Mouse (Mus musculus) embryonic facial prominence, embryonic 14.5 days (tissue): ENCODE measurements around the gene Dynlrb1. TPM values are rescaled to one million over a fixed set of nuclear protein-coding genes. Genes with fewer than 3 reads are reported as not detected.

Source experiments
- ATAC-seq: fragments of 200-750 bp; cut with Nextera tagmentation; 2 replicates; pipeline ENCODE4 v1.8.0; 2017; ENCODE audit warnings: low read depth, moderate number of reproducible peaks, moderate TSS enrichment
- DNase-seq: peaks from one replicate; pipeline ENCODE4 v3.0.0-alpha.2; 2015; ENCODE audit warnings: low spot score
- H3K27ac ChIP-seq: fragments of 300-500 bp; sonication (generic); replicated peaks from 2 replicates; pipeline ENCODE4 v1.5.1; 2014; ENCODE audit warnings: low read depth, mild to moderate bottlenecking, low read length, moderate library complexity
- H3K27me3 ChIP-seq: fragments of 300-500 bp; sonication (generic); replicated peaks from 2 replicates; pipeline ENCODE4 v1.6.1; 2014; ENCODE audit warnings: low read length; ENCODE audit not compliant: control insufficient read depth, insufficient read depth
- H3K36me3 ChIP-seq: fragments of 300-500 bp; sonication (generic); 2 replicates; pipeline ENCODE4 v1.6.1; 2014; ENCODE audit warnings: low read length, mixed read lengths; ENCODE audit not compliant: control insufficient read depth, insufficient read depth
- H3K4me1 ChIP-seq: fragments of 300-500 bp; sonication (generic); 2 replicates; pipeline ENCODE4 v1.6.1; 2014; ENCODE audit warnings: antibody characterized with exemption, low read length; ENCODE audit not compliant: control insufficient read depth, insufficient read depth
- H3K4me2 ChIP-seq: fragments of 300-500 bp; sonication (generic); 2 replicates; pipeline ENCODE4 v1.6.1; 2014; ENCODE audit warnings: low read depth, mild to moderate bottlenecking, low read length, moderate library complexity, mixed read lengths
- H3K4me3 ChIP-seq: fragments of 300-500 bp; sonication (generic); 2 replicates; pipeline ENCODE4 v1.5.1; 2014; ENCODE audit warnings: low read depth, mild to moderate bottlenecking, low read length
- H3K9ac ChIP-seq: fragments of 300-500 bp; sonication (generic); 2 replicates; pipeline ENCODE4 v1.6.1; 2014; ENCODE audit warnings: low read depth, mild to moderate bottlenecking, low read length, moderate library complexity, mixed read lengths
- H3K9me3 ChIP-seq: fragments of 300-500 bp; sonication (generic); 2 replicates; pipeline ENCODE4 v1.6.1; 2016; ENCODE audit warnings: low read length; ENCODE audit not compliant: control insufficient read depth
- WGBS: fragments of 180-500 bp; shearing (Covaris S2); extraction: QIAGEN DNeasy Blood & Tissue Kit; methylation state at CpG from one replicate; pipeline ENCODE4 v1.1.7; 2014; 5-methylcytosine and 5-hydroxymethylcytosine counted together
- polyA plus RNA-seq: library from polyadenylated mRNA; unstranded; fragments of >200 nt; fragmentation: Nextera tagmentation; extraction: Ambion mirVana; gene quantifications from 2 replicates; pipeline ENCODE4 v1.2.1, GENCODE M21; 2014

Dynlrb1 gene
- polyA plus RNA-seq, 1 experiment from 2014 or later, result 453 TPM

GRCm38 (mm10) chr2:155287456-155288250 is 51.3 kb downstream of the Dynlrb1 start:
- Histone ChIP-seq H3K9me3 (no peaks in the 10 kb centered on the region), H3K27ac (no peak overlapping the region), H3K27me3 (no peaks in the 10 kb centered on the region), H3K9ac (no peak overlapping the region), H3K4me1 (no peaks in the 10 kb centered on the region), H3K4me3 (no peak overlapping the region), H3K4me2 (no peak overlapping the region), H3K36me3 (peaks cover 40% of the 10 kb centered on the region)
- 84% methylated on average over 4 of the region's 4 CpGs for WGBS
- ATAC-seq (no peak), DNase-seq (no peak)

DNA sequence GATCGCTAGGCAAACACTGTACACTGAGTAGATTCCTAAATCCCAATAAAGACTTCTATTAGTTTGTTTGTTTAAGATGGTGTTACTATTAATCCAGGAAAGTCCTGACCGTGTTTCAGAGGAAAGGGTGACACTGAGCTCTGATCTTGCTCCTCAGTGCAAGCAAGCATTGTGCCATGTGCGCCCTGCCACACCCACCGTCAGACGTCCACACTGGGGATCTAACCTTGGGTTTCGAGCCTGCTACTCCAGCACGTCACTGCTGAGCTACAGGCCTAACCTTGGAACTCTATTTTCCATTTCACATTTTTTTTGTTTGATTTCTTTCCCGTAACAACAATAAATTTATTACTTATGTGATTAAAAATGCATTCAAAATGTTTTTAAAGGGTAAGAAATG is 53.7 kb downstream of the Dynlrb1 start:
- H3K4me2 ChIP-seq, result no peak overlapping the region
- WGBS, result 89% methylated on average over 8 of the region's 8 CpGs
- no peak overlapping the region for H3K27ac ChIP-seq
- no peak overlapping the region for H3K9ac ChIP-seq
- DNase-seq, result no peak
- H3K4me1 ChIP-seq, result no peaks in the 10 kb centered on the region
- no peaks in the 10 kb centered on the region for H3K27me3 ChIP-seq
- ATAC-seq, result no peak
- no peaks in the 10 kb centered on the region for H3K9me3 ChIP-seq
- H3K36me3 ChIP-seq, result peaks cover 43% of the 10 kb centered on the region
- no peak overlapping the region for H3K4me3 ChIP-seq

DNA sequence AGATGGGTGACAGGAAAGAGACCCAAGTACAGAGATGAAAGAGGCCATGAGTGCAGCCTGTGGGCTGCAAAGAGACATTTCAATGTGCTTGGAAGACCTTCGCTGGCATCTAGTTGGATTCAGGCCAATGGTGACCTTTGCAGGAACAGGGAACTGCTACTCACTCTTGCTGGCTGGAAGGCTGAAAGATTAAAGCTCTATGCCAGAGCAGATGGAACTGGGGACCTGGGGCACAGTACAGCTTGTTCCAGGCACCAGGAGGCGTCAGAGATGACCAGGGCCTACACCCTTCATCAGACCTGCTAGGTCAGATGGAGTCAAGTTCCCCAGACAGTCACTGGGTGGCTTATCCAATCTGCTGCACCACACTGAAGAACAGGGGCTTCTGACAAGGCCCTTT is 57.0 kb downstream of the Dynlrb1 start:
- no peak overlapping the region for H3K4me2 ChIP-seq
- H3K9ac ChIP-seq, result no peak overlapping the region
- no peaks in the 10 kb centered on the region for H3K9me3 ChIP-seq
- DNase-seq (no peak), ATAC-seq (no peak)
- no peaks in the 10 kb centered on the region for H3K27me3 ChIP-seq
- H3K27ac ChIP-seq, result no peak overlapping the region
- H3K4me1 ChIP-seq, result no peaks in the 10 kb centered on the region
- 87% methylated on average over 2 of the region's 2 CpGs for WGBS
- no peak overlapping the region for H3K4me3 ChIP-seq
- peaks cover 69% of the 10 kb centered on the region for H3K36me3 ChIP-seq

DNA sequence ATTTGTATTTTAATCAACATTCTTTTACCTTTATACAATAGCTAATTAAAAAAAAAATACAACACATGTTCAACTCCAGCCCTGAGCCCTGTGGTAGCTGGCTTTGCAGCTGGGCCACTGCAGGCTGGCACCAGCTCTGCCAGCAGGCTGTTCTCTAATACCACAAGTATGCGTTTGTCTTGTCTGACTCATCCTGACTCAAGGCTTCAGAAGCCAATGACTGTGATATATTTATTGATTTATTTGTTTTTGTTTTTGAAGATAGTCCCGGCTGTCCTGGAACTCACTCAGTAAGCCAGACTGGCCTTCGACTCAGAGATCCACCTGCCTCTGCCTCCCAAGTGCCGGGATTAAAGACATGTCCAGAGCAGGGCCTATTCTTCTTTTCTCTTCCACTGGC is 57.6 kb downstream of the Dynlrb1 start:
- H3K4me2 ChIP-seq, result no peak overlapping the region
- H3K27me3 ChIP-seq, result no peaks in the 10 kb centered on the region
- no peak overlapping the region for H3K27ac ChIP-seq
- H3K4me3 ChIP-seq, result no peak overlapping the region
- no peak for ATAC-seq
- WGBS, result 92% methylated on average over 4 of the region's 4 CpGs
- no peak for DNase-seq
- no peaks in the 10 kb centered on the region for H3K4me1 ChIP-seq
- H3K9ac ChIP-seq, result no peak overlapping the region
- no peaks in the 10 kb centered on the region for H3K9me3 ChIP-seq
- H3K36me3 ChIP-seq, result peaks cover 75% of the 10 kb centered on the region

DNA sequence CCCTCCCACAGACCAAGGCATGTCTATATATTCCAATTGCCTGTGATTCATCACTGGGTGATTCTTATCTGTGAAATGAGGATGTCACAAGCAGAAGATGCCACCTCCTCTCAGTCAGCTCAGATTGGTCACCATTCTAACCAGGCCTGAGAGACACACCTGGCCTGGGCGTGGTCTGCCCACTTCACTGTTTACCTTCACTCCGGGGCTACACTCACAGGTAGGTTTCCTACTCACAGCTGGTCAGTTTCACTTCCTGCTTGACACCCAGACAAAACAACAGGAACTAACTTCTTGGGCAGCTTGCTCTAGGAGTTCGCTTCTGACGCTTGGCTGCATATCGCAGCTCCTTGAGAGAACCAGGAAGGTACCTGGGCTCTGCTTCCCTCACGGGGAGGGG is 59.1 kb downstream of the Dynlrb1 start:
- Histone ChIP-seq H3K36me3 (peaks cover 71% of the 10 kb centered on the region), H3K4me1 (no peaks in the 10 kb centered on the region), H3K27me3 (no peaks in the 10 kb centered on the region), H3K4me3 (no peak overlapping the region), H3K4me2 (no peak overlapping the region), H3K27ac (no peak overlapping the region), H3K9ac (no peak overlapping the region), H3K9me3 (no peaks in the 10 kb centered on the region)
- ATAC-seq (no peak), DNase-seq (no peak)
- 95% methylated on average over 5 of the region's 6 CpGs for WGBS

DNA sequence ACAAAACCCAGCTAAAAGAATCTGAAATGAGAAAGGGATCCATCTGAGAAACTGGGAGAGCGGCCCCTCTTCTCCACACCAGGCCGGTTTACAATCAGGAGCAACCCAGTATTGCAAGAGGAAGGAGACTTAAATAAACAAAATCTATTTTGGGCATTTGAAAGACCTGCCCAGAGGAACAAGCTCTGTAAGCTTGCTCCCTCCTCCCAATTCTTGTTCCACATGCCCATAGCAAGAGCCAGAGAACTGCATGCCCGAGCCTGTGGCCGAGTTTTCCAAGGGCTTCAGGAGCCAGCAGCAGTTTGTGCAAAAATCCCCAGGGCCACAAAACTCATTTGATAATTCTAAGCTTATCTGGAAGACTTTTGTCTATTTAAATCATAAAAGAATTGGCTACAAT is 63.2 kb downstream of the Dynlrb1 start:
- ATAC-seq (no peak), DNase-seq (peak; percentile 35)
- H3K4me3 ChIP-seq, result no peak overlapping the region
- H3K9ac ChIP-seq, result no peak overlapping the region
- no peaks in the 10 kb centered on the region for H3K27me3 ChIP-seq
- H3K4me2 ChIP-seq, result no peak overlapping the region
- no peaks in the 10 kb centered on the region for H3K4me1 ChIP-seq
- H3K27ac ChIP-seq, result 0 out of 2 replicates have a peak overlapping the region, but pooled peaks have one; percentile 28
- no peaks in the 10 kb centered on the region for H3K9me3 ChIP-seq
- 79% methylated on average over 4 of the region's 4 CpGs for WGBS
- H3K36me3 ChIP-seq, result peaks cover 52% of the 10 kb centered on the region

Other genes starting within 250 kb of the Dynlrb1 start
- gene Gm14226, start 218.3 kb upstream of the Dynlrb1 start, polyA plus RNA-seq, result 2.9 and 3.1 TPM in 2 replicates
- 63.4 and 70.1 TPM in 2 replicates for gene Ahcy, start 162.0 kb upstream of the Dynlrb1 start, polyA plus RNA-seq
- gene Itch, start 103.0 kb upstream of the Dynlrb1 start, polyA plus RNA-seq, result 45.4 and 48.8 TPM in 2 replicates
- gene Map1lc3a, start 39.8 kb downstream of the Dynlrb1 start, polyA plus RNA-seq, result 241 and 248 TPM in 2 replicates
- gene Pigu, start 120.9 kb downstream of the Dynlrb1 start, polyA plus RNA-seq, result 43.7 and 47.9 TPM in 2 replicates
- 25.9 and 29.2 TPM in 2 replicates for gene Trp53inp2, start 144.5 kb downstream of the Dynlrb1 start, polyA plus RNA-seq
- 23.0 and 27.4 TPM in 2 replicates for gene Ncoa6, start 237.4 kb downstream of the Dynlrb1 start, polyA plus RNA-seq